Mouse (Mus musculus): ENCODE results near the gene Cox16. TPM values are rescaled to one million over a fixed set of nuclear protein-coding genes. Genes with fewer than 3 reads are reported as not detected.
"Not testable (repeated sequence)": the region's sequence is repeated elsewhere in the genome, so short reads cannot be mapped to it uniquely, and the experiment has no call there.

Cox16 gene
- polyA plus RNA-seq, 1 experiment from 2014 or later, result 122 TPM

- H3K27ac ChIP-seq (ENCODE audit: low read length); H3K36me3 ChIP-seq (ENCODE audit: control insufficient read depth, insufficient read depth, low read length); H3K27me3 ChIP-seq (ENCODE audit: control insufficient read depth, insufficient read depth, low read depth, low read length); H3K9me3 ChIP-seq (ENCODE audit: control insufficient read depth, low read length); H3K9ac ChIP-seq (ENCODE audit: low read length); H3K4me3 ChIP-seq (ENCODE audit: low read length); ATAC-seq (ENCODE audit: low read depth); H3K4me2 ChIP-seq (ENCODE audit: low read depth, low read length); H3K4me1 ChIP-seq (replicated peaks; ENCODE audit: control insufficient read depth, insufficient read depth, low read length): not testable (repeated sequence)
- 95% methylated on average over 7 of the region's 7 CpGs for WGBS
Measured at GRCm38 (mm10) chr12:81459051-81459450, 25.9 kb downstream of the Cox16 start.

- H3K4me3 ChIP-seq (ENCODE audit: low read length); H3K36me3 ChIP-seq (ENCODE audit: control insufficient read depth, insufficient read depth, low read length); H3K4me1 ChIP-seq (replicated peaks; ENCODE audit: control insufficient read depth, insufficient read depth, low read length); H3K27ac ChIP-seq (ENCODE audit: low read length); H3K4me2 ChIP-seq (ENCODE audit: low read depth, low read length); ATAC-seq (ENCODE audit: low read depth); H3K27me3 ChIP-seq (ENCODE audit: control insufficient read depth, insufficient read depth, low read depth, low read length); H3K9ac ChIP-seq (ENCODE audit: low read length); H3K9me3 ChIP-seq (ENCODE audit: control insufficient read depth, low read length): not testable (repeated sequence)
- 94% methylated on average over 9 of the region's 9 CpGs for WGBS
Measured at GRCm38 (mm10) chr12:81438985-81439384, 45.9 kb downstream of the Cox16 start.

GRCm38 (mm10) chr12:81434778-81435177 lies 50.1 kb downstream of the Cox16 start:
- H3K9ac ChIP-seq (ENCODE audit: low read length); H3K36me3 ChIP-seq (ENCODE audit: control insufficient read depth, insufficient read depth, low read length); H3K4me3 ChIP-seq (ENCODE audit: low read length); H3K4me1 ChIP-seq (replicated peaks; ENCODE audit: control insufficient read depth, insufficient read depth, low read length); ATAC-seq (ENCODE audit: low read depth); H3K27me3 ChIP-seq (ENCODE audit: control insufficient read depth, insufficient read depth, low read depth, low read length); H3K4me2 ChIP-seq (ENCODE audit: low read depth, low read length); H3K27ac ChIP-seq (ENCODE audit: low read length); H3K9me3 ChIP-seq (ENCODE audit: control insufficient read depth, low read length): not testable (repeated sequence)
- WGBS, result 78% methylated on average over 2 of the region's 2 CpGs

GRCm38 (mm10) chr12:81421846-81422245 lies 63.1 kb downstream of the Cox16 start, which contains the start of gene Adam4:
Gene Adam4, minus strand, starts transcription at chr12:81421946.
- H3K9ac ChIP-seq (ENCODE audit: low read length), result no peak within 1 kb of the TSS
- no peak within 1 kb of the TSS for H3K27ac ChIP-seq (ENCODE audit: low read length)
- no peak within 1 kb of the TSS for H3K4me3 ChIP-seq (ENCODE audit: low read length)
- no peaks in the 10 kb centered on the region for H3K4me1 ChIP-seq (replicated peaks; ENCODE audit: control insufficient read depth, insufficient read depth, low read length)
- peaks cover 13% of the 10 kb centered on the region for H3K9me3 ChIP-seq (ENCODE audit: control insufficient read depth, low read length)
- ATAC-seq (ENCODE audit: low read depth), result no peak
- peaks cover 8% of the 10 kb centered on the region for H3K36me3 ChIP-seq (ENCODE audit: control insufficient read depth, insufficient read depth, low read length)
- no peaks in the 10 kb centered on the region for H3K27me3 ChIP-seq (ENCODE audit: control insufficient read depth, insufficient read depth, low read depth, low read length)
- H3K4me2 ChIP-seq (ENCODE audit: low read depth, low read length), result no peak within 1 kb of the TSS
- 87% methylated on average over 1 of the region's 1 CpGs for WGBS

- no peak overlapping the region for H3K9ac ChIP-seq (ENCODE audit: low read length)
- H3K4me2 ChIP-seq (ENCODE audit: low read depth, low read length), result no peak overlapping the region
- ATAC-seq (ENCODE audit: low read depth), result no peak
- H3K27ac ChIP-seq (ENCODE audit: low read length), result no peak overlapping the region
- H3K27me3 ChIP-seq (ENCODE audit: control insufficient read depth, insufficient read depth, low read depth, low read length), result no peaks in the 10 kb centered on the region
- no peak overlapping the region for H3K4me3 ChIP-seq (ENCODE audit: low read length)
- no peaks in the 10 kb centered on the region for H3K4me1 ChIP-seq (replicated peaks; ENCODE audit: control insufficient read depth, insufficient read depth, low read length)
- no peaks in the 10 kb centered on the region for H3K36me3 ChIP-seq (ENCODE audit: control insufficient read depth, insufficient read depth, low read length)
- H3K9me3 ChIP-seq (ENCODE audit: control insufficient read depth, low read length), result no peaks in the 10 kb centered on the region
- WGBS, result 58% methylated on average over 3 of the region's 3 CpGs
Measured at GRCm38 (mm10) chr12:81413211-81413610, 71.7 kb downstream of the Cox16 start.

- Histone ChIP-seq H3K4me1 (replicated peaks; ENCODE audit: control insufficient read depth, insufficient read depth, low read length) (no peaks in the 10 kb centered on the region), H3K36me3 (ENCODE audit: control insufficient read depth, insufficient read depth, low read length) (no peaks in the 10 kb centered on the region), H3K27ac (ENCODE audit: low read length) (no peak overlapping the region), H3K4me2 (ENCODE audit: low read depth, low read length) (no peak overlapping the region), H3K27me3 (ENCODE audit: control insufficient read depth, insufficient read depth, low read depth, low read length) (no peaks in the 10 kb centered on the region), H3K9ac (ENCODE audit: low read length) (no peak overlapping the region), H3K9me3 (ENCODE audit: control insufficient read depth, low read length) (no peaks in the 10 kb centered on the region), H3K4me3 (ENCODE audit: low read length) (no peak overlapping the region)
- WGBS, result 87% methylated on average over 3 of the region's 3 CpGs
- ATAC-seq (ENCODE audit: low read depth), result no peak
Measured at GRCm38 (mm10) chr12:81408966-81409365, 76.0 kb downstream of the Cox16 start.

- Histone ChIP-seq H3K4me3 (ENCODE audit: low read length) (no peak overlapping the region), H3K9me3 (ENCODE audit: control insufficient read depth, low read length) (no peaks in the 10 kb centered on the region), H3K27ac (ENCODE audit: low read length) (no peak overlapping the region), H3K9ac (ENCODE audit: low read length) (no peak overlapping the region), H3K36me3 (ENCODE audit: control insufficient read depth, insufficient read depth, low read length) (no peaks in the 10 kb centered on the region), H3K27me3 (ENCODE audit: control insufficient read depth, insufficient read depth, low read depth, low read length) (no peaks in the 10 kb centered on the region), H3K4me2 (ENCODE audit: low read depth, low read length) (no peak overlapping the region), H3K4me1 (replicated peaks; ENCODE audit: control insufficient read depth, insufficient read depth, low read length) (no peaks in the 10 kb centered on the region)
- ATAC-seq (ENCODE audit: low read depth), result no peak
- 3% methylated on average over 1 of the region's 1 CpGs for WGBS
Measured at GRCm38 (mm10) chr12:81402187-81402586, 82.7 kb downstream of the Cox16 start.

GRCm38 (mm10) chr12:81379364-81379763 lies 105.6 kb downstream of the Cox16 start, which contains the start of gene Gm4787:
Gene Gm4787, minus strand, starts transcription at chr12:81379464.
- not testable (repeated sequence) for H3K36me3 ChIP-seq (ENCODE audit: control insufficient read depth, insufficient read depth, low read length); H3K27ac ChIP-seq (ENCODE audit: low read length); H3K4me2 ChIP-seq (ENCODE audit: low read depth, low read length); H3K9ac ChIP-seq (ENCODE audit: low read length); H3K9me3 ChIP-seq (ENCODE audit: control insufficient read depth, low read length); H3K4me3 ChIP-seq (ENCODE audit: low read length); H3K4me1 ChIP-seq (replicated peaks; ENCODE audit: control insufficient read depth, insufficient read depth, low read length); ATAC-seq (ENCODE audit: low read depth); H3K27me3 ChIP-seq (ENCODE audit: control insufficient read depth, insufficient read depth, low read depth, low read length)
- WGBS, result 100% methylated on average over 1 of the region's 1 CpGs

GRCm38 (mm10) chr12:81333841-81334240 lies 151.1 kb downstream of the Cox16 start:
- no peak overlapping the region for H3K9ac ChIP-seq (ENCODE audit: low read length)
- no peaks in the 10 kb centered on the region for H3K9me3 ChIP-seq (ENCODE audit: control insufficient read depth, low read length)
- 77% methylated on average over 5 of the region's 5 CpGs for WGBS
- ATAC-seq (ENCODE audit: low read depth), result no peak
- peaks cover 16% of the 10 kb centered on the region for H3K27me3 ChIP-seq (ENCODE audit: control insufficient read depth, insufficient read depth, low read depth, low read length)
- H3K36me3 ChIP-seq (ENCODE audit: control insufficient read depth, insufficient read depth, low read length), result no peaks in the 10 kb centered on the region
- H3K4me1 ChIP-seq (replicated peaks; ENCODE audit: control insufficient read depth, insufficient read depth, low read length), result no peaks in the 10 kb centered on the region
- H3K27ac ChIP-seq (ENCODE audit: low read length), result no peak overlapping the region
- H3K4me2 ChIP-seq (ENCODE audit: low read depth, low read length), result no peak overlapping the region
- no peak overlapping the region for H3K4me3 ChIP-seq (ENCODE audit: low read length)

- under 1% methylated on average over 35 of the region's 47 CpGs for WGBS
- peak within 1 kb of the TSS; percentile 96 for H3K4me2 ChIP-seq (ENCODE audit: low read depth, low read length)
- H3K4me1 ChIP-seq (replicated peaks; ENCODE audit: control insufficient read depth, insufficient read depth, low read length), result no peaks in the 10 kb centered on the region
- H3K27ac ChIP-seq (ENCODE audit: low read length), result no peak within 1 kb of the TSS
- peak within 1 kb of the TSS; percentile 70 for H3K9ac ChIP-seq (ENCODE audit: low read length)
- no peaks in the 10 kb centered on the region for H3K36me3 ChIP-seq (ENCODE audit: control insufficient read depth, insufficient read depth, low read length)
- H3K9me3 ChIP-seq (ENCODE audit: control insufficient read depth, low read length), result no peaks in the 10 kb centered on the region
- peaks cover 16% of the 10 kb centered on the region for H3K27me3 ChIP-seq (ENCODE audit: control insufficient read depth, insufficient read depth, low read depth, low read length)
- H3K4me3 ChIP-seq (ENCODE audit: low read length), result peak within 1 kb of the TSS; percentile 63
- peak; percentile 70 for ATAC-seq (ENCODE audit: low read depth)
Measured at GRCm38 (mm10) chr12:81332875-81333421, 152.0 kb downstream of the Cox16 start, which contains the start of gene Slc8a3. Gene Slc8a3, minus strand, starts transcription at chr12:81333180.

Measured in lung, embryonic 16.5 days (tissue).